Mouse (Mus musculus) stomach, embryonic 14.5 days (tissue): ENCODE results near the gene Zbp1. TPM values are rescaled to one million over a fixed set of nuclear protein-coding genes. Genes with fewer than 3 reads are reported as not detected.

Experiments used
- ATAC-seq: fragments of 200-750 bp; cut with Nextera tagmentation; 2 replicates; pipeline ENCODE4 v1.8.0; 2017; ENCODE audit warnings: low read depth, moderate TSS enrichment; ENCODE audit not compliant: insufficient number of reproducible peaks, insufficient read depth, low FRiP score
- H3K27ac ChIP-seq: fragments of 300-500 bp; sonication (generic); 2 replicates; pipeline ENCODE4 v1.5.1; 2014; ENCODE audit warnings: mild to moderate bottlenecking, low read length, moderate library complexity, mixed read lengths
- H3K27me3 ChIP-seq: fragments of 300-500 bp; sonication (generic); 2 replicates; pipeline ENCODE4 v1.6.1; 2014; ENCODE audit warnings: low read length, control low read depth, mixed read lengths; ENCODE audit not compliant: control insufficient read depth, insufficient read depth
- H3K36me3 ChIP-seq: fragments of 300-500 bp; sonication (generic); 2 replicates; pipeline ENCODE4 v1.6.1; 2014; ENCODE audit warnings: mild to moderate bottlenecking, control low read depth, low read length, moderate library complexity, mixed read lengths; ENCODE audit not compliant: control insufficient read depth, insufficient read depth
- H3K4me1 ChIP-seq: fragments of 300-500 bp; sonication (generic); 2 replicates; pipeline ENCODE4 v1.6.1; 2014; ENCODE audit warnings: low read length, control low read depth, mixed read lengths; ENCODE audit not compliant: control insufficient read depth, insufficient read depth
- H3K4me2 ChIP-seq: fragments of 300-500 bp; sonication (generic); replicated peaks from 2 replicates; pipeline ENCODE4 v1.6.1; 2014; ENCODE audit warnings: low read depth, low read length, control low read depth
- H3K4me3 ChIP-seq: fragments of 300-500 bp; sonication (generic); 2 replicates; pipeline ENCODE4 v1.5.1; 2014; ENCODE audit warnings: low read depth, low read length, control low read depth
- H3K9ac ChIP-seq: fragments of 300-500 bp; sonication (generic); replicated peaks from 2 replicates; pipeline ENCODE4 v1.6.1; 2014; ENCODE audit warnings: low read depth, mild to moderate bottlenecking, control low read depth, low read length, moderate library complexity, mixed read lengths
- H3K9me3 ChIP-seq: fragments of 300-500 bp; sonication (generic); 2 replicates; pipeline ENCODE4 v1.6.1; 2016; ENCODE audit warnings: low read depth, low read length, control low read depth; ENCODE audit not compliant: control insufficient read depth
- WGBS: fragments of 180-500 bp; shearing (Covaris S2); extraction: QIAGEN DNeasy Blood & Tissue Kit; methylation state at CpG from one replicate; pipeline ENCODE4 v1.1.7; 2014; 5-methylcytosine and 5-hydroxymethylcytosine counted together
- polyA plus RNA-seq: library from polyadenylated mRNA; unstranded; fragments of >200 nt; fragmentation: Nextera tagmentation; extraction: Ambion mirVana; gene quantifications from 2 replicates; pipeline ENCODE4 v1.2.1, GENCODE M21; 2014

Zbp1 gene
- polyA plus RNA-seq, 1 experiment from 2014 or later: 0.91 TPM

DNA sequence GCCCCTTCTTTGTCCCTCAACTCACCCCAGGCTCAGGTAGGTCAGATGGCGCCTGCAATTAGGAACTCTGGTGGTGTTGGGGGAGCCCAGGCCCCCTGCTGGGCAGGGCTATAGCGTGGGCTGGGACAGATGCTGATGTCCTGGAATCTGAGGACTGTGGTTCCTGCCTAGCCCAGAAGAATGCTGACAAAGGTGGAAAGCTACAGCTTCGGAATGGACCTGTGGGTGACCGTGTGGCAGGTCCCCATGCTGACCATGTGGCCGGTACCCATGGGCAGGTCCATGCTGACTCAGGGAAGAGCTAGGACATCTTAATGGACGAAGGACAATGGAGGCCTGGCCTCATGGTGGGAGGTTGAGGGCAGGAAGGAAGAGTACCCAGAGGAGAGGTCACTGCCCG lies 35.9 kb downstream of the Zbp1 start:
- H3K36me3 ChIP-seq: no peaks in the 10 kb centered on the region
- H3K27ac ChIP-seq: no peak overlapping the region
- H3K27me3 ChIP-seq: no peaks in the 10 kb centered on the region
- no peak overlapping the region for H3K9ac ChIP-seq
- no peak overlapping the region for H3K4me3 ChIP-seq
- no peaks in the 10 kb centered on the region for H3K9me3 ChIP-seq
- ATAC-seq: no peak
- H3K4me1 ChIP-seq: peaks cover 6% of the 10 kb centered on the region
- no peak overlapping the region for H3K4me2 ChIP-seq
- 90% methylated on average over 7 of the region's 7 CpGs for WGBS

DNA sequence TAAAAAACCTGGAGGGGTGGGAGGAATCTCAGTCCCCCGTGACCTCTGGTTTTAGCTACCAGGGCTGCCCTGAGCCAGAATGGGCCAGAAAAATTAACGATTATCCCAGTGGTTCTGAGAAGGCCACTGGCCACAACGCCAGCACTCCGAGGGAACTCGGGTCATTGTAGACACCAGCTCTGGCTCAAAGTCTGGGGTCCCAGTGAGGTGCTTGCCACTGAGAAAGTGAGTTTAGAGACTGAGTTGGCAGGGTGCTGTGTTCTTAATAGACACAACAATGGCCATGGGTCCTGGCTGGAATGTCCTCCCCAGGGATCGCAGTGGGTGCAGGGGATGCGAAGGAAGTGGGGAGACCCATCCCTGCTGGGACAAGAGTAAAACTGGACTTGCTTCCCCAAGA lies 36.8 kb downstream of the Zbp1 start:
- H3K4me2 ChIP-seq: no peak overlapping the region

DNA sequence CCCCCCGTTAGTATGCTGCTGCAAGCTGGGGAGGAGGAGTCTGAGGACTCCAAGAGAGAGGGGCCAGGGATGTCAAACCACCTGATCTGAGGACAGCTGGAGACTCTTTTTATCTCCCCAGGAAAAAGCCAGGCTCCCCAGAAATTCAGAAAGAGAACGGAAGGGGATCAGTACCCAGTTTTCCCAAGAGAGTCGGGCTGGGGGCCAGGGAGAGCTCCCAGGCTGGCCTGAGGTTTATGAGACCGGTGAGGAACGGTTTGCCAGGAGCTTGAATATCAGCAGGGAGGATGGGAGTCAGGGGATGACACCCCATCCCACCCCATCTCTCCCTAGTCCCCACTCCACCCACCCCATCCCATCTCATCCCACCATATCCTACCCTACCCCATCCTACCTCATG lies 37.2 kb downstream of the Zbp1 start:
- Histone ChIP-seq H3K27me3 (no peaks in the 10 kb centered on the region), H3K9ac (no peak overlapping the region), H3K4me3 (no peak overlapping the region), H3K4me2 (no peak overlapping the region), H3K4me1 (peaks cover 3% of the 10 kb centered on the region), H3K9me3 (no peaks in the 10 kb centered on the region), H3K36me3 (no peaks in the 10 kb centered on the region), H3K27ac (no peak overlapping the region)
- WGBS: 78% methylated on average over 4 of the region's 5 CpGs
- no peak for ATAC-seq

More for the DNA sequence above, 36.8 kb downstream of the Zbp1 start:
- Histone ChIP-seq H3K27me3 (no peaks in the 10 kb centered on the region), H3K27ac (no peak overlapping the region), H3K9ac (no peak overlapping the region), H3K4me3 (no peak overlapping the region), H3K9me3 (no peaks in the 10 kb centered on the region), H3K4me1 (peaks cover 8% of the 10 kb centered on the region), H3K36me3 (no peaks in the 10 kb centered on the region)
- 89% methylated on average over 7 of the region's 7 CpGs for WGBS
- ATAC-seq: no peak

DNA sequence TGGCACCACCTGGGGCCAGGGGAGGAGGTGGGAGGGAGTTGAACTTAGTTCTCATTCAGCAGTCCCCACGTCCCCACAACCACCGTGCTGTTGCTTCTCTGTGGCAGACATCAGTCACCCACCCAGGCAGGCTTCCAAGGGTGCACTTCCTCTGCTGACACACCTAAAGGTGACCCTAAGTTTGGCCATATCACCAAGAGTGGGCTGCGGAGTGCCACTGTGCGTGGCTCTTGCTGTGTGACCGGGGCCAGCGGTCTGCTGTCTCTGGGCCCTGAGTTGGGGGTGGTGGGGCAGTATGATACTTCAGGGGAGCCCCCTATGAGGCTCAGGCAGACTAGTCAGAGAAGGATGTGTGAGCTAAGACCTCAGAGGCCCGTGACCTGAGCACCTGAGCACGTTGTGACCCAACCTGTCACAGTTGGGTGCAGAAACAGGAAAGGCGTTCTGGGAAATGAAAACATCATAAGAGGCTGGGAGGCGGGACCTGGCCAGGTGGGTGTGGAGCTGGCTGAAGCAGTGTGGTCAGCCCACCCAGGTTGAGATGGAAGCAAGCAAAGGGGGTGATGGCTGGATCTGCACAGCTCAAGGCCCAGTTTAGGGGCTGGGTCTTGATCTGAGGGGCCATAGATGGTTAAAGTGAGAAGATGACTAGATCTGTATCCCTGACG lies 37.9 kb downstream of the Zbp1 start:
- WGBS: 72% methylated on average over 11 of the region's 11 CpGs
- no peaks in the 10 kb centered on the region for H3K36me3 ChIP-seq
- no peak overlapping the region for H3K27ac ChIP-seq
- H3K27me3 ChIP-seq: no peaks in the 10 kb centered on the region
- no peak overlapping the region for H3K4me2 ChIP-seq
- no peak overlapping the region for H3K9ac ChIP-seq
- H3K4me1 ChIP-seq: 0 out of 2 replicates have a peak, but pooled peaks cover 2% of the 10 kb centered on the region
- H3K4me3 ChIP-seq: no peak overlapping the region
- no peak for ATAC-seq
- no peaks in the 10 kb centered on the region for H3K9me3 ChIP-seq

DNA sequence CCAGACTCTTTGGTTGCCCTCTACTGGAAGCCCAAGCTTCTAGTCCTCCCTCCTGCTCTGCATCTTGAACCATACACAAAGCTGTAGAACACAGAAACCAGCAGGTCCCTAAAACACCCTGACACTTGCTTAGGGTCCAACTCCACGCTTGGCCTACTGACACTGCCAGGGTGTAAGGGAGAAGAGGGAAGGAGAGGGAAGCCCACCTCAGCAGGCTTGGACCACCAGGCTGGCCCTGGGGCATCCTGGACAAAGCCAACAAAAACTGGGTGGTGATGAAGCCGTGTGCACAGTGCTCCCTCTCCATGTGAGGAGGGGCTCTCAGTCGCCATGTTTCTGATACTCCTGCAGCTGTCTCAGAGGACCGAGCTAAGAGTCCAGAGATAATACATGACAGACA lies 38.7 kb downstream of the Zbp1 start:
- H3K4me3 ChIP-seq: no peak overlapping the region
- no peak overlapping the region for H3K4me2 ChIP-seq
- H3K27ac ChIP-seq: no peak overlapping the region
- H3K4me1 ChIP-seq: 0 out of 2 replicates have a peak, but pooled peaks cover 2% of the 10 kb centered on the region
- no peak for ATAC-seq
- 72% methylated on average over 4 of the region's 4 CpGs for WGBS
- no peaks in the 10 kb centered on the region for H3K36me3 ChIP-seq
- no peak overlapping the region for H3K9ac ChIP-seq
- no peaks in the 10 kb centered on the region for H3K9me3 ChIP-seq
- H3K27me3 ChIP-seq: no peaks in the 10 kb centered on the region

DNA sequence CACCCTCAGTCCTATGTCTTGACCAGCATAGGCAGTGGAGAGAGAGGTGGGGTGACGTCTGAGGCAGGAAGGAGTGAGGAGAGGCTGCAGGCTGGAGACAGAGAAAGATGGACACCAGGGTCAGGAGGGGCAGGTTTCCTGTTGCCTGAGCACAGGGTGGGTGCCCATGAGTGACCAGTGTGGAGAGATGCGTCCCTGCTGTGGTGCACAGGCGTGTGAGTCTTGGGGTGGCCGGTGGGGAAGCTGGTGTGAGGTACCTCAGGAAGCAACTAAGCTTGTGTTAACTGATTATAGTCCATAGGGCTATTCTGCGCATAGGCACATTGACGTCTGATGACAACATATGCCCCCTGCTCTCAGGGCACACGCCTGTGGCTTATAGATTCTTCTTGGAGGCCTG lies 39.7 kb downstream of the Zbp1 start:
- Histone ChIP-seq H3K9ac (no peak overlapping the region), H3K27me3 (no peaks in the 10 kb centered on the region), H3K9me3 (no peaks in the 10 kb centered on the region), H3K36me3 (no peaks in the 10 kb centered on the region), H3K27ac (no peak overlapping the region), H3K4me2 (no peak overlapping the region), H3K4me3 (no peak overlapping the region), H3K4me1 (peaks cover 2% of the 10 kb centered on the region; the same call in 1 of the 2 replicates)
- ATAC-seq: no peak
- 70% methylated on average over 7 of the region's 7 CpGs for WGBS

DNA sequence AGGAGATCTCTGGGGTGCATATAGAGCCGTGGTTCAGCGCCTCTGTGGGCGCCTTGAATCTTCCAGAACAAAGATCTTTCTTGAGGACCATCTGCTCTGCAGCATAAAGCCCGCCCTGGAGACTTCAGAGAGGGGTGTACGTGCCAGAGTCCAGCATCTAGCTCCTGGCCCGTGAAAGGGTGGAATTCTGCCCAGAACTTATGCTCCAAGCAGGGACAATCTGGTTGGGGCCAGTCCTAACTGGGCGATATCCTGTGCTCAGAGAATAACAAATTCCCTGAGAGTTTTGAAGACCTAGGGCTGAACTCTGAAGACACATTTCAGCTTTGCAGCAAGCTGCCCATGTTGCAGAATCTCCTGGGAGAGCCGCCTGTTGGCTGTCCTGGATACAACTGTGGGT lies 40.8 kb downstream of the Zbp1 start:
- H3K27me3 ChIP-seq: no peaks in the 10 kb centered on the region
- H3K27ac ChIP-seq: no peak overlapping the region
- no peaks in the 10 kb centered on the region for H3K36me3 ChIP-seq
- ATAC-seq: no peak
- WGBS: 81% methylated on average over 8 of the region's 8 CpGs
- H3K4me3 ChIP-seq: no peak overlapping the region
- no peaks in the 10 kb centered on the region for H3K9me3 ChIP-seq
- no peak overlapping the region for H3K9ac ChIP-seq
- peaks cover 7% of the 10 kb centered on the region; the same call in 1 of the 2 replicates for H3K4me1 ChIP-seq
- H3K4me2 ChIP-seq: no peak overlapping the region

DNA sequence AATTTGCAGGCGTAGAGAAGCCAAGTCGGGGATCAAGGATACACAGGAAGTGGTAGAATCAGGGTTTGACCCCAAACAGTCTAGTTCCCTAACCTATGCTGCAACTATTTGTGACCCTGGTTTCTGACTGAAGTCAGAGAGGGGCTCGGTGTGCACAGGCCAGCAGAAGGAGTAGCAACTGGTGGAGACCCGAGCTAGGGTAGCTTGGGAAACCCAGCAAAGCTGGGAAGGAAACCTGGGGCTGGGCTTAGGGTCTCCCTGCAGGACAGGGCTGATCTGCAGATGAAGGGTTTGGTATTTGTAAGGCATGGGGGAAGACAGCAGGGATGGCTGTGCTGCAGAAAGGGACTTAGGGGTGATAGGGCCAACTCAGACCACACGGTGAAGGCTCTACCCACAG lies 41.2 kb downstream of the Zbp1 start:
- H3K27ac ChIP-seq: no peak overlapping the region
- no peak overlapping the region for H3K9ac ChIP-seq
- H3K4me3 ChIP-seq: no peak overlapping the region
- no peaks in the 10 kb centered on the region for H3K36me3 ChIP-seq
- 75% methylated on average over 5 of the region's 5 CpGs for WGBS
- H3K27me3 ChIP-seq: no peaks in the 10 kb centered on the region
- no peaks in the 10 kb centered on the region for H3K9me3 ChIP-seq
- ATAC-seq: no peak
- H3K4me1 ChIP-seq: peaks cover 10% of the 10 kb centered on the region; the same call in 1 of the 2 replicates
- H3K4me2 ChIP-seq: no peak overlapping the region

DNA sequence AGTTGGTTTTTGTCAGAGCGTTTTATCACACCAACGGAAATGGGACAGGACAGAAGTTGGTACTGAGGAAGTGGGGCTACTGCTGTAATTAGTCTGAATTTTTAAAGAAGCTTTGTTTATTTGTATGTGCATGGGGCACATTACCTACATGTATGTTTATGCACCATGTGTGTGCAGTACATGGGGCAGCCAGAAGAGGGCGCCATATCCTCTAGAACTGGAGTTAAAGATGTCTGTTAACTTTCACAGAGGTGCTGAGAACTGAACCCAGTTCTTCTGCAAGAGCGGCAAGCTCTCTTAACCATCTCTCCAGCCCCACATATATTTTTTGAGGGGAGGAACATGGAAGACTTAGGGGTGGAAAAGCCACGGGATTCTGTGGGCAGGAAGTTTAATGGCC lies 43.0 kb downstream of the Zbp1 start:
- no peak overlapping the region for H3K27ac ChIP-seq
- no peaks in the 10 kb centered on the region for H3K9me3 ChIP-seq
- no peaks in the 10 kb centered on the region for H3K27me3 ChIP-seq
- no peak overlapping the region for H3K4me3 ChIP-seq
- H3K9ac ChIP-seq: no peak overlapping the region
- ATAC-seq: no peak
- H3K4me2 ChIP-seq: no peak overlapping the region
- no peaks in the 10 kb centered on the region for H3K36me3 ChIP-seq
- 92% methylated on average over 5 of the region's 5 CpGs for WGBS
- H3K4me1 ChIP-seq: peaks cover 26% of the 10 kb centered on the region
